11 mouse cellular contexts compared by ENCODE assay signal in genomic region chr4:115657867-115658249, GRCm38 (mm10). TPM values are rescaled to one million over a fixed set of nuclear protein-coding genes. Genes with fewer than 3 reads are reported as not detected.
DNase-seq lines count a peak whose midpoint lies in the region; ATAC-seq and TF ChIP-seq lines count a peak whose summit lies in the region.
"Had no signal": no experiment of that assay in that cellular context is flagged by ENCODE, and none has a peak within 500 bp of the region (broad histone marks: within the 10 kb centered on the region; RNA-seq: fewer than 3 reads in every experiment).

No protein-coding gene starts in this region.

- H3K9me3 ChIP-seq in kidney, postnatal 0 days (replicated peaks; ENCODE audit: low read length) = no peaks in the 10 kb centered on the region
- H3K9me3 ChIP-seq in forebrain, embryonic 12.5 days = no peaks in the 10 kb centered on the region
- no peaks in the 10 kb centered on the region for H3K9me3 ChIP-seq in intestine, embryonic 14.5 days (ENCODE audit: control insufficient read depth, low read length)
- no peaks in the 10 kb centered on the region for H3K9me3 ChIP-seq in midbrain, postnatal 0 days (ENCODE audit: low read length)

- H3K27ac ChIP-seq in kidney, postnatal 0 days = no peak overlapping the region
- no peak overlapping the region for H3K27ac ChIP-seq in forebrain, embryonic 12.5 days
- no peak overlapping the region for H3K27ac ChIP-seq in intestine, embryonic 14.5 days (ENCODE audit: low read depth)
- H3K27ac ChIP-seq in midbrain, postnatal 0 days (ENCODE audit: low read depth, low read length) = no peak overlapping the region
- H3K27ac ChIP-seq: macrophage had no signal

- H3K4me2 ChIP-seq in kidney, postnatal 0 days (ENCODE audit: low read length) = peak overlapping the region; percentile 93; the same call in 1 of the 2 replicates
- H3K4me2 ChIP-seq in forebrain, embryonic 12.5 days = peak overlapping the region; percentile 87
- peak overlapping the region; percentile 60; the same call in 1 of the 2 replicates for H3K4me2 ChIP-seq in intestine, embryonic 14.5 days (ENCODE audit: low read length)
- peak overlapping the region; percentile 81; the same call in 1 of the 2 replicates for H3K4me2 ChIP-seq in midbrain, postnatal 0 days (ENCODE audit: low read depth, low read length, poor library complexity, severe bottlenecking)

- no peak for TF ChIP-seq CTCF in kidney, postnatal 0 days (IDR thresholded peaks at IDR 0.05; ENCODE audit: low read depth)
- no peak for TF ChIP-seq CTCF in midbrain, postnatal 0 days (IDR thresholded peaks at IDR 0.05)

- H3K4me1 ChIP-seq in kidney, postnatal 0 days (replicated peaks; ENCODE audit: insufficient read depth, low read length) = no peaks in the 10 kb centered on the region
- peaks cover 6% of the 10 kb centered on the region for H3K4me1 ChIP-seq in forebrain, embryonic 12.5 days
- no peaks in the 10 kb centered on the region for H3K4me1 ChIP-seq in intestine, embryonic 14.5 days (replicated peaks; ENCODE audit: control insufficient read depth, insufficient read depth, low read length)
- no peaks in the 10 kb centered on the region for H3K4me1 ChIP-seq in midbrain, postnatal 0 days (ENCODE audit: insufficient read depth, low read length)

- no peak for ATAC-seq in kidney, postnatal 0 days (replicated peaks; ENCODE audit: low FRiP score, low read depth)
- no peak for ATAC-seq in forebrain, embryonic 12.5 days (ENCODE audit: low FRiP score)
- peak; percentile 81 for ATAC-seq in intestine, embryonic 14.5 days (replicated peaks; ENCODE audit: low FRiP score, low TSS enrichment, low read depth)
- ATAC-seq in midbrain, postnatal 0 days (ENCODE audit: low FRiP score) = no peak

- no peaks in the 10 kb centered on the region for H3K27me3 ChIP-seq in kidney, postnatal 0 days (ENCODE audit: insufficient read depth, low read length)
- H3K27me3 ChIP-seq in forebrain, embryonic 12.5 days = peaks cover 7% of the 10 kb centered on the region; the same call in 1 of the 2 replicates
- H3K27me3 ChIP-seq in intestine, embryonic 14.5 days (replicated peaks; ENCODE audit: control insufficient read depth, insufficient read depth, low read length) = no peaks in the 10 kb centered on the region
- H3K27me3 ChIP-seq in midbrain, postnatal 0 days (ENCODE audit: insufficient read depth, low read length) = no peaks in the 10 kb centered on the region

- H3K9ac ChIP-seq in kidney, postnatal 0 days (ENCODE audit: low read depth, low read length) = no peak overlapping the region
- H3K9ac ChIP-seq in forebrain, embryonic 12.5 days = no peak overlapping the region
- no peak overlapping the region for H3K9ac ChIP-seq in intestine, embryonic 14.5 days (ENCODE audit: low read length)
- no peak overlapping the region for H3K9ac ChIP-seq in midbrain, postnatal 0 days (replicated peaks; ENCODE audit: low read length, poor library complexity, severe bottlenecking)

- peak overlapping the region; percentile 42 for H3K4me3 ChIP-seq in kidney, postnatal 0 days (replicated peaks; ENCODE audit: low read depth, low read length)
- H3K4me3 ChIP-seq in forebrain, embryonic 12.5 days (replicated peaks) = no peak overlapping the region
- H3K4me3 ChIP-seq in intestine, embryonic 14.5 days (ENCODE audit: low read depth, low read length) = no peak overlapping the region
- H3K4me3 ChIP-seq in midbrain, postnatal 0 days (ENCODE audit: low read depth, low read length) = peak overlapping the region; percentile 45; the same call in 1 of the 2 replicates

- DNase-seq in kidney, postnatal 0 days (ENCODE audit: low spot score) = no peak
- no peak for DNase-seq in kidney, postnatal 4 days
- DNase-seq in intestine, embryonic 14.5 days (ENCODE audit: low spot score) = no peak
- DNase-seq in midbrain, postnatal 0 days (ENCODE audit: low spot score) = no peak
- no peak for DNase-seq in urinary bladder, adult 2 months (ENCODE audit: low spot score)
- no peak for DNase-seq in urinary bladder, postnatal 14 days (ENCODE audit: low spot score)
- DNase-seq in right cerebral cortex, adult 2 months (ENCODE audit: low spot score in 2 of 2) = no peak

- H3K36me3 ChIP-seq in kidney, postnatal 0 days (ENCODE audit: insufficient read depth, low read length) = no peaks in the 10 kb centered on the region
- H3K36me3 ChIP-seq in forebrain, embryonic 12.5 days (replicated peaks) = no peaks in the 10 kb centered on the region
- no peaks in the 10 kb centered on the region for H3K36me3 ChIP-seq in intestine, embryonic 14.5 days (ENCODE audit: control insufficient read depth, insufficient read depth, low read length)
- no peaks in the 10 kb centered on the region for H3K36me3 ChIP-seq in midbrain, postnatal 0 days (ENCODE audit: insufficient read depth, low read length)

RNA-seq across cellular contexts. Expression of gene Cyp4b1, which starts 10.3 kb away (rescaled TPM):
- 10.6 and 11.5 TPM in 2 replicates for polyA plus RNA-seq in kidney, postnatal 0 days (2015; fragmentation: Nextera tagmentation; extraction: Ambion mirVana)
- 0.17 and 0.28 TPM in 2 replicates for polyA plus RNA-seq in forebrain, embryonic 12.5 days (2016; fragmentation: Nextera tagmentation; extraction: Ambion mirVana)
- 1.7 and 2.6 TPM in 2 replicates for polyA plus RNA-seq in intestine, embryonic 14.5 days (2014; fragmentation: Nextera tagmentation; extraction: Ambion mirVana)
- total RNA-seq in midbrain, postnatal 0 days (2014; rRNA removed) = 1.9 and 4.0 TPM in 2 replicates
- 1.7 and 1.9 TPM in 2 replicates for polyA plus RNA-seq in midbrain, postnatal 0 days (2015; fragmentation: Nextera tagmentation; extraction: Ambion mirVana)
- polyA plus RNA-seq in urinary bladder, adult 2 months (2012; rRNA removed) = 10.9 and 13.5 TPM in 2 replicates
- polyA plus RNA-seq: macrophage had no signal

RNA-seq across cellular contexts. Expression of gene Cyp4a32, which starts 57.1 kb away (rescaled TPM):
- 0.24 TPM in 1 of 2 replicates, not detected in the other for polyA plus RNA-seq in kidney, postnatal 0 days (2015; fragmentation: Nextera tagmentation; extraction: Ambion mirVana)
- not detected in 2 replicates for polyA plus RNA-seq in forebrain, embryonic 12.5 days (2016; fragmentation: Nextera tagmentation; extraction: Ambion mirVana)
- polyA plus RNA-seq in intestine, embryonic 14.5 days (2014; fragmentation: Nextera tagmentation; extraction: Ambion mirVana) = not detected in 2 replicates
- total RNA-seq in midbrain, postnatal 0 days (2014; rRNA removed) = not detected in 2 replicates
- not detected in 2 replicates for polyA plus RNA-seq in midbrain, postnatal 0 days (2015; fragmentation: Nextera tagmentation; extraction: Ambion mirVana)
- not detected in 2 replicates for polyA plus RNA-seq in urinary bladder, adult 2 months (2012; rRNA removed)
- total RNA-seq: gastrocnemius, adult 8-10 months; layer of hippocampus, postnatal 25 days had no signal
- polyA plus RNA-seq: macrophage had no signal

Comparison
In these comparisons a context has a peak if more than half of its experiments do, and no peak if none do; other contexts are left out.
1. H3K4me3 ChIP-seq: peak in kidney, postnatal 0 days (single experiment) and midbrain, postnatal 0 days (single experiment); none in forebrain, embryonic 12.5 days (single experiment) and intestine, embryonic 14.5 days (single experiment).
2. Peak in every context shown above with its lines, with median percentiles within 50 percentile points of each other: H3K4me2 ChIP-seq.